Mouse (Mus musculus) midbrain, embryonic 11.5 days (tissue): Measurements from ENCODE around the gene Myh10. TPM values are rescaled to one million over a fixed set of nuclear protein-coding genes. Genes with fewer than 3 reads are reported as not detected.
A peak's percentile ranks its signal among the peaks of the same experiment; 100 is the strongest.

Experiments used
- ATAC-seq: fragments of 200-750 bp; cut with Nextera tagmentation; 2 replicates; pipeline ENCODE4 v1.8.0; 2017; ENCODE audit warnings: moderate TSS enrichment, moderate library complexity; ENCODE audit not compliant: low FRiP score
- DNase-seq: peaks from one replicate; pipeline ENCODE4 v3.0.0; 2015; ENCODE audit warnings: low spot score; ENCODE audit errors: missing footprints
- H3K27ac ChIP-seq: fragments of 300-500 bp; sonication (generic); 2 replicates; pipeline ENCODE4 v1.5.1; 2014; ENCODE audit warnings: low read depth, low read length
- H3K27me3 ChIP-seq: fragments of 300-500 bp; sonication (generic); 2 replicates; pipeline ENCODE4 v1.6.1; 2014; ENCODE audit warnings: mild to moderate bottlenecking, low read length, moderate library complexity, mixed read lengths; ENCODE audit not compliant: control insufficient read depth, insufficient read depth
- H3K36me3 ChIP-seq: fragments of 300-500 bp; sonication (generic); 2 replicates; pipeline ENCODE4 v1.6.1; 2014; ENCODE audit warnings: mild to moderate bottlenecking, low read length, moderate library complexity, mixed read lengths; ENCODE audit not compliant: control insufficient read depth, insufficient read depth
- H3K4me1 ChIP-seq: fragments of 300-500 bp; sonication (generic); 2 replicates; pipeline ENCODE4 v1.6.1; 2014; ENCODE audit warnings: low read length; ENCODE audit not compliant: control insufficient read depth, insufficient read depth
- H3K4me2 ChIP-seq: fragments of 300-500 bp; sonication (generic); 2 replicates; pipeline ENCODE4 v1.6.1; 2014; ENCODE audit warnings: mild to moderate bottlenecking, moderate library complexity
- H3K4me3 ChIP-seq: fragments of 300-500 bp; sonication (generic); 2 replicates; pipeline ENCODE4 v1.5.1; 2014; ENCODE audit warnings: low read depth, low read length
- H3K9ac ChIP-seq: fragments of 300-500 bp; sonication (generic); 2 replicates; pipeline ENCODE4 v1.6.1; 2014; ENCODE audit warnings: low read length
- H3K9me3 ChIP-seq: fragments of 300-500 bp; sonication (generic); 2 replicates; pipeline ENCODE4 v1.6.1; 2016; ENCODE audit warnings: low read length; ENCODE audit not compliant: control insufficient read depth
- WGBS: fragments of 180-500 bp; shearing (Covaris S2); extraction: QIAGEN DNeasy Blood & Tissue Kit; methylation state at CpG from one replicate; pipeline ENCODE4 v1.1.7; 2014; 5-methylcytosine and 5-hydroxymethylcytosine counted together
- polyA plus RNA-seq: library from polyadenylated mRNA; unstranded; fragments of >200 nt; fragmentation: Nextera tagmentation; extraction: Ambion mirVana; gene quantifications from 2 replicates; pipeline ENCODE4 v1.2.1, GENCODE M21; 2014

The Myh10 gene
- polyA plus RNA-seq: 139 and 141 TPM in 2 replicates

DNA sequence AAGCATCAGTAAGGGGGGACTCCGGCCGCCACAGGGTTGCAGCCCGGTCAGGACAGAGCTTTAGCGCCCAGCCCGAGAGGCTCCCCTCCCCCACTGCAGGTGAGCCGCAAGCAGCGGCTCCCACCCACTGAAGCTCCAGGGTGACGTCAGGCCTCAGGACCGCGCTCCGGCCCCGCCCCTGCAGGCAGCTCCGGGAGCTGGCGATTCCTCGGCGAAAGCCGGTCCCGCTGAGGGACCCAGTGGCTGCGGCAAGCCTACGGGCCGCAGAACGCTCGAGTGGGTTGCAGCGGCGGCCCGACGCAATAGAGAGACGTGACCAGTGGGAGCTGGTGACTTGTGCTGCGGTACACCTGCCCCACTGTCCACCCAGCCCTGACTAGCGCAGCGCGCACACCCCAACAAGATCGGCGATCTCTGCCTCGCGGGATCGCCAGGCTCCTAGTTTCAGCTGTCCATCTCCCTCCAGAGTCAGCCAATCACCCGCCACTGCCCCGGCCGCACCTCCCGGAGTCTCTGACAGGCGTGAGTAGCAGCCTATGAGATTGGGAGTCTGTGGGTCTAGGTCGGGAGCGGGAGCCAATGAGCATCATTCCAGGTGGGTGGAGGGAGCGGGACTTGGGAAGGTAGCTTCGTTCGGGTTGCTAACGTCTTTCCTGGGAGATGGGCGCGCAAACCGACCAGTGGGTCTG lies at the start of gene Myh10:
Myh10 (plus strand) TSS at position 239 of the 689 bp plus-strand sequence.
- peak within 1 kb of the TSS; percentile 97 for H3K9ac ChIP-seq
- H3K27ac ChIP-seq: peak within 1 kb of the TSS; percentile 95
- peak within 1 kb of the TSS; percentile 75 for H3K4me3 ChIP-seq
- peak; percentile 99 for DNase-seq
- peak within 1 kb of the TSS; percentile 84 for H3K4me2 ChIP-seq
- no peaks in the 10 kb centered on the region for H3K36me3 ChIP-seq
- H3K27me3 ChIP-seq: no peaks in the 10 kb centered on the region
- H3K4me1 ChIP-seq: peaks cover 13% of the 10 kb centered on the region
- under 1% methylated on average over 51 of the region's 51 CpGs for WGBS
- no peaks in the 10 kb centered on the region for H3K9me3 ChIP-seq
- peak; percentile 99 for ATAC-seq

DNA sequence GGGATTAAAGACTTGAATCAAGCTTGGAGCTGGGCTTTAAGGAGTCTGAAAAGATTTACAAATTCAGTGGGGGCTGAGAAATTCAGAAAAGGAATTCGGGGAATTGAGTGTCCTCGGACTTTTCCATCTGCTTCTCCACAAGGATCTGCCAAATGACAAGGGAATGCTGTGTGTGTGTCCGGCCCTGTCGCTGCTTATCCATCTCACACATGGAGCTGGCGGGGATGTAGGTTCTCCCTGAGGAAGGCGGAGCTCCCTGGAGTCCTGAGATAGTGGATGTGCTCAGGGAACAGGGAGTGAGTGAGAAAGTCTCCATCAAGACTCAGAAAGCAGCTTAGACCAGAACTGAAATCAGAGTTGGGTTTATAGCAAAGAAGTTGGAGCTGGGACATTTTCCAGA lies 46.6 kb upstream of the Myh10 start:
- Histone ChIP-seq H3K4me2 (no peak overlapping the region), H3K4me3 (no peak overlapping the region), H3K27me3 (no peaks in the 10 kb centered on the region), H3K9ac (no peak overlapping the region), H3K9me3 (no peaks in the 10 kb centered on the region), H3K4me1 (no peaks in the 10 kb centered on the region), H3K36me3 (no peaks in the 10 kb centered on the region), H3K27ac (no peak overlapping the region)
- 50% methylated on average over 6 of the region's 6 CpGs for WGBS
- ATAC-seq: no peak
- DNase-seq: peak; percentile 57

DNA sequence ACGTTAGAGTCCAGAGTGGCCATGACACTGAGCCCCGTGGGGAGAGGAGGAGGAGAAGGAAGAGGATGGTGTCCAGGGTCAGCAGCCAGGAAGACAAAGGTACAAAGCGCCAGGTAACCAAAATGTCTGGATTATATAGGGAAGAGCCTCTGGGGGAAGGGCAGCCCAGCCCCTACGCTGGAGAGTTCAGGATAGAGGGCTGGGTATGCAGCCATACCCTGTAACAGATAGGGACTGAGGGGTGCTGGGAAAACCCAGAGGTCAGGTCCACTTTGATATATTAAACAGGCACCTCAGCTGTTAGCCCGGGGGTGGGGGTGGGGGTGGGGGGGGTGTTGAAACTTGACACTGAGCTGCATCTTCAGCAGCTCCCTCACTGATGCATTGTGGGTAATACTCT lies 43.6 kb upstream of the Myh10 start:
- Histone ChIP-seq H3K9me3 (no peaks in the 10 kb centered on the region), H3K4me3 (no peak overlapping the region), H3K4me1 (no peaks in the 10 kb centered on the region), H3K27me3 (no peaks in the 10 kb centered on the region), H3K27ac (no peak overlapping the region), H3K4me2 (no peak overlapping the region), H3K36me3 (no peaks in the 10 kb centered on the region), H3K9ac (no peak overlapping the region)
- 66% methylated on average over 5 of the region's 5 CpGs for WGBS
- DNase-seq (no peak), ATAC-seq (no peak)

DNA sequence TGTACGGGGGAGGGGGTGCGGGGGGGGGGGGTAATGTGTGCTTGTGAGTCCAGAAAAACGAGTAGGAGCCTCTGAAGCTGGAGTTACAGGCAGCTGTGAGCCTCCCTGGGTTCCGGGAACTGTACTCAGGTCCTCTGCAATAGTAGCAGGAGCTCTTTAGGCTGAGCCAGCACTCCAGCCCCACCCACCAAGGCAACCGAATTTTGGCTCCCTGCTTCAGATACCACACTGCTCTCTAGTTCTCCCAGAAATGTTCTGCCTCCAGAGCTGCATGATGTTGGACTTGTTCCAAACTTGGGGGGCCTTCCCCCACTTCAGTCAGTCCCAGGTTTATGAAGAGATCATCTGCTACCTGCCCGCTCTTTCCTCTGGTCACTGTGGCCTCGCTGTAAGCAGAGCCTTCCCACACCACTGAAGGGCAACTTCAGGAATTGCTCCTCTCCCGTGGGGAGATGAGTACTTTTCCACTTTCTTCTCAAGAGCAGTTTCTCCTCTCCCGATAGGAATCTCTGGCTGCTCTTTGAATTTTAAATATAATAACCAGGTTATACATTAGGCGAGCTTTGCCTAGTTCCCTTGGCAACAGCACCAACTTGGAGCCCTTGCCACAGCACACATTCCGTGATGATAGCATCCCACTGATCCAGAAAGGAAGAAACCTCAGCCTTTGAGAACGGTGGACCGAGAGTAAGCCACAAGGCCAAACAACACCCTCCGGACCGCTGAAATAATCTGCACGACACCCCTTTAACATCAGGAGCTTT lies 42.8 kb upstream of the Myh10 start:
- Histone ChIP-seq H3K4me1 (no peaks in the 10 kb centered on the region), H3K4me2 (no peak overlapping the region), H3K9me3 (no peaks in the 10 kb centered on the region), H3K27me3 (no peaks in the 10 kb centered on the region), H3K36me3 (no peaks in the 10 kb centered on the region), H3K27ac (no peak overlapping the region), H3K9ac (no peak overlapping the region), H3K4me3 (no peak overlapping the region)
- DNase-seq (no peak), ATAC-seq (no peak)
- WGBS: 78% methylated on average over 14 of the region's 16 CpGs

DNA sequence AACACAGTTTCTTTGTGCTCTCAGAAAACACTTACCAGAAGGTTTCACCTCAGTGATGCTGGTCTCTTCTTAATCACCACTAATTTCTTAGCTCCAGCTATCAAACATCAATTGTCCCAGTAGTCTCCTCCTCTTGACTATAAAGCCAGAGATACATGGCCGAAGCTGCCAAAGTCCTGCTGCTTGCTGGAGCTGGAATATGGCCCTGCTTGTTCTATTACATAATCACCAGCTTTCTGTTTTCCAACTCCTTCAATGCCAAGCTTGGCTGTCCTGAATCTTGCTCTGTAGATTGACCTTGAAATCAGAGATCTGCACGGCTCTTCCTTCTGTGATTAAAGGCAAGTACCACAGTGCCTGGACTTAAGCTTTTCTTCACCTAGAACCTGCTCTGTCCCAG lies 39.8 kb upstream of the Myh10 start:
- DNase-seq (no peak), ATAC-seq (no peak)
- Histone ChIP-seq H3K36me3 (no peaks in the 10 kb centered on the region), H3K9me3 (no peaks in the 10 kb centered on the region), H3K27me3 (no peaks in the 10 kb centered on the region), H3K4me3 (no peak overlapping the region), H3K27ac (no peak overlapping the region), H3K4me2 (no peak overlapping the region), H3K4me1 (no peaks in the 10 kb centered on the region), H3K9ac (no peak overlapping the region)
- 93% methylated on average over 2 of the region's 2 CpGs for WGBS

DNA sequence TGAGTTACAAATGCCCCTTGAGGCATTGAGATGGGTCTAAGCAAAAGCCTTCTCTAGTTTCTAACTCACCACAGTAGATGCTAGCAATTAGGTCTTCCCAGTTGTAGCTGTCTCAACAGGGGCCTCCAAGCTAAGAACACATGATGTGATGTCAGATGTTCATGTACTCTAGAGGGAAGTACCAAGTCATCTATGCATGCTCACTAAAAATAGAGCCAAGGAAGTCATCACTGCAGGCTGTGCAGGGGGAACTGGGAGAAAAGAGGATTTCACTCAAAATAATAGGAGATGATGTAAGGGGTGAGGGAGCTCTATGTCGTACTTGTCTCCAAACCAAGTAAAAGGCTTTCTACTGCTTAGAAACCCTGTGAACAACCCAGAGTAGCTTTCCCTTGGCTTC lies 35.8 kb upstream of the Myh10 start:
- Histone ChIP-seq H3K9me3 (no peaks in the 10 kb centered on the region), H3K9ac (no peak overlapping the region), H3K27me3 (no peaks in the 10 kb centered on the region), H3K27ac (no peak overlapping the region), H3K4me3 (no peak overlapping the region), H3K36me3 (no peaks in the 10 kb centered on the region), H3K4me2 (no peak overlapping the region), H3K4me1 (no peaks in the 10 kb centered on the region)
- DNase-seq (no peak), ATAC-seq (no peak)
- WGBS: 60% methylated on average over 1 of the region's 1 CpGs

DNA sequence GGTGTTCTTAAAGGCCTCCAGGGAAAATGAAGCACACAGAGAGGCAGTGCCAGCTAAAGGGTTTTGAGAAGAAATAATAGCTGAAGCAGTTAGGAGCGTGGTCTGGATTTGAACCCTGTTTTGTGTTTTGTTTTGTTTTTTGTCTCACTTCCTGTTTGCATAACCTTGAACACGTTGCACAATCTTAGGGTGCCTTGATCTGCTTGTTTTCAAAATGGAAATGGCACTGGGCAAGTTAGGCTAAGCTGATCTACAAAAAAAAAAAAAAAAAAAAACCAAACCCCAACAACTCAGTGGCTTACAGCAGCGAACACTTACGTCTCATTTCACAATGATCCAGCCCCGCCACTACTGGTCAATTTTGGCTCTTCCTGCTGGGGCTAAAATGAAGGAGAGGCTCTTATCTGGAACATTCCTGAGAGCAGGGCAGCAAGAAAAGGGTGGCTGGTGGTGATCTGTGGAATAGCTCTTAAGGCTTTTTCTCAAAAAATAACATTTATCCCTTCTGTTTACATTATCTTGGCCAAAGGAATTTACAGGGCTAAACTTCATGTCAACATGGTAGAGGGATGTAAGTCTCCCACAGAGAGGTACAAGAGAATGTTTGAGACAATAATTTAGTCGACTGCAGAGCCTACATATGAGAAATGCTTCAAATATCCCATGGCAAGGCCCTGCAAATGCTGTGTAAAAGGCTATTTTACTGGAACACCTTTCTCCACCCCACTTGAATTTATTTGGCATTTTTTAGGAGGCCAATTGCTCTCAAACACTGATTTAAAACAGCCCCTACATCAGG lies 34.3 kb upstream of the Myh10 start:
- Histone ChIP-seq H3K4me1 (no peaks in the 10 kb centered on the region), H3K27me3 (no peaks in the 10 kb centered on the region), H3K9ac (no peak overlapping the region), H3K4me2 (no peak overlapping the region), H3K9me3 (no peaks in the 10 kb centered on the region), H3K27ac (no peak overlapping the region), H3K36me3 (no peaks in the 10 kb centered on the region), H3K4me3 (no peak overlapping the region)
- 63% methylated on average over 6 of the region's 6 CpGs for WGBS
- no peak for DNase-seq
- no peak for ATAC-seq

DNA sequence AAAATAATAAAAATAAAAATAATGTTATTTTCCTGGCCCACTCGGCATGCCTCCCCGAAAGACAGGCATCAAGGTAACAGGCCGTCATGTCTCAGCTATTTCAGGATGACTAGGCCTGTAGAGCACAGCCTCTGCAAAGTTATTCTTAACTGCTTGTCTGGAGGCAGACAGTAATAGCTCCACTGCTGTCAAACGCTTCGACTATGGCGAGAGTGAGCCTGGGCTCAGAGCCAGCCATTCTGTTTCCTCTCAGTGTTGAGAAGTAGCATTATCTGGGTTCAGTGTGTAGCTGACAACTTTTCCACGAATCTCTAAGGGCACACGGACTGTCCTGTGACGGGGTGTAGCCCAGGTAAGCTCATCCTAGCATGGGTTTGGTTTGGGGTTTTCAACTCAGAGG lies 33.5 kb upstream of the Myh10 start:
- Histone ChIP-seq H3K4me3 (no peak overlapping the region), H3K36me3 (no peaks in the 10 kb centered on the region), H3K27ac (no peak overlapping the region), H3K27me3 (no peaks in the 10 kb centered on the region), H3K4me1 (no peaks in the 10 kb centered on the region), H3K9me3 (no peaks in the 10 kb centered on the region), H3K9ac (no peak overlapping the region), H3K4me2 (no peak overlapping the region)
- WGBS: 84% methylated on average over 9 of the region's 9 CpGs
- ATAC-seq: no peak
- no peak for DNase-seq

DNA sequence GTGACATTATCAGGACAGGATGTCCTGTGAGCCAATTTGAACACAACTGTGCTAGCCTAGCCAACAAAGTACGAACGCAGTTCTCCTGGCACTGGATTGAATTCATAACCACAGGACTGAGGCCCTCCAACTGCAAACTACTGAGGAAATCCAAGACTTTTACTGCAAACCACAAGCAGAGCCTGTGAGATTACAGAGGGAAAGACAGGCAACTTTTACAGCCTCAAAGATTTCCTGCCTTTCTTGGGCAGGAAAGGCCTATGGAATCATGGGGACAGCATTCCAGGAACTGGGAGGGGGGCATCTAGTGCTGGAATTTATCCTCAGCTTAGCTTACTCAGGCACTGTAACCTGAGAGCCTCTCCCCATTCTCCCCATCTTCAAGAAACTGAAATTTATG lies 26.0 kb upstream of the Myh10 start:
- Histone ChIP-seq H3K9me3 (no peaks in the 10 kb centered on the region), H3K36me3 (no peaks in the 10 kb centered on the region), H3K9ac (no peak overlapping the region), H3K27ac (no peak overlapping the region), H3K4me3 (no peak overlapping the region), H3K4me1 (no peaks in the 10 kb centered on the region), H3K27me3 (no peaks in the 10 kb centered on the region), H3K4me2 (no peak overlapping the region)
- DNase-seq (no peak), ATAC-seq (no peak)
- WGBS: 90% methylated on average over 2 of the region's 2 CpGs
